Mouse (Mus musculus) hindlimb bud, embryonic 11.5 days (tissue): ENCODE measurements around the gene Pla2g1b.

Experiments
- DNase-seq: peaks from one replicate; pipeline ENCODE4 v3.0.0-alpha.2; 2012; ENCODE audit warnings: low read depth, low spot score; ENCODE audit errors: extremely low spot score

Gene Pla2g1b

DNA sequence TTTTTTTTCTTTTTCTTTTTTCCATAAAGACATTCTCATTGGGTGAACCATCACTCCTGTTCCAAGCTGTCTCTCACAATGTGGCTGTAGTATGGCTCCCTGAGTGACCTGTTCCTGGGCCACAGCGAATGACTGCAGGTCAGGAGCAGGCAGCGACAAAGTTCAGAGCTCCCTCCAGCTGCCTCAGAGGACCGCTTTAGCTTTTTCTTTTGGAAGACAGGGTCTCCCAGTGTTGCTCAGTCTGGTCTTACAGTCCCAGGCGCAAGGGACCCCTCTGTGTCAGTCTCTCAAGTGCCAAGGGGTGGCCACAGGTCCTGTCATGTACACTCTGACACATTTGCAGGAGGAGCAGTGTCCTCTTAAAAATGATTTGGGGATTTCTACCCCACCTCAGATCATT, 56.5 kb downstream of the Pla2g1b start:
- no peak for DNase-seq

DNA sequence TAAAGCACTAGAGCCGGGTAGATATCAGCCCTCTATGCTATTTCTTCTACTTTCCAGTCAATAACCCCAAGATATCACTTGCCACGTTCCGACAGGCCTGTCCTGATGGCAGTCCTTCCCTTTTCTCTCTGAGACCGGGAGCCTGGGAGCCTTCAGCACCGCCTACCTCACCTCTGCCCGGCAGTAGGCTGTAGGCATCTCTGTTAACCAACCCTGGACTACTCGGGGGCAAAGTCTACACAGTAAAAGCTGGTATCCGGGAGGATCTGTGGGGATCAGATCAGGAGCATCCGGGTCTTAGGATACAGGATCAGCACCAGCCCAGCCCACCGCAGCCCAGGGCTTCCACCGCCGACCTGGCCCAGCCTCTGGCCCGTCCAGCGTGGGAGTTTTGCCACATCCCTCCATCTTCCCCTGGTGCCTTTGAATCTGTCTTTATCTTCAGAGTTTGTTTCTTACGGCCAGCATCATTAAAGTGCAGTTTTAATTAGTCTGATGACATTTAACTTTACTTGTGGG, 57.0 kb downstream of the Pla2g1b start:
- no peak for DNase-seq

DNA sequence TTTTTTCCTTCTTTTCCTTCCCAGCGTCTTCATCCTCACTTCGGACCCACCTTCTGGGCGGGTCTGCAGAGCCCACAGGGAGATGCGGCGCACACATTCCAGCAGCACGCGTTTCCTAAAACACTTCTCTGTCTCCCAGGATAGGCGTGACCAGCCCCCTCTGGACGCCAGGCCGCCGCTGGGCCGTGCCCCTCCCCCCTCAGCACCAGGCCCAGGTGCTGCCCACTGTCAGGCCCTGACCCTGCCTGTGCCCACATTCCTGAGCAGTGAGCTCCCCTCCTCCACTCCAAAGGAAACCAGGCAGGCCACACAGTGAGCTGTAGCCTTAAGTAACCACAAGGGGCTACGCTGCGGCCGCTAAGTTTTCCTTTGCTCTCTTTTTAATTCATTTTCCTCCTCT, 57.9 kb downstream of the Pla2g1b start:
- no peak for DNase-seq
